Mouse (Mus musculus) c-Kit-positive CD71-positive TER-119-negative erythroid progenitor cells, embryonic 14.5 days (primary cell): ENCODE results near the gene Zbtb9.

Experiments used
- DNase-seq: peaks from one replicate; pipeline ENCODE4 v3.0.0-alpha.2; 2013; ENCODE audit warnings: low read depth

Zbtb9 gene

GRCm38 (mm10) chr17:27017564-27018499 is 44.9 kb downstream of the Zbtb9 start:
- peak; percentile 92 for DNase-seq

GRCm38 (mm10) chr17:27018555-27019196 is 45.7 kb downstream of the Zbtb9 start:
- no peak for DNase-seq

GRCm38 (mm10) chr17:27021076-27021475 is 48.1 kb downstream of the Zbtb9 start:
- DNase-seq, result no peak

GRCm38 (mm10) chr17:27021736-27022135 is 48.8 kb downstream of the Zbtb9 start:
- no peak for DNase-seq

GRCm38 (mm10) chr17:27023342-27023741 is 50.4 kb downstream of the Zbtb9 start:
- DNase-seq, result no peak

GRCm38 (mm10) chr17:27025326-27025902 is 52.4 kb downstream of the Zbtb9 start:
- no peak for DNase-seq

- no peak for DNase-seq
Observed at GRCm38 (mm10) chr17:27025951-27026350, 53.0 kb downstream of the Zbtb9 start.

GRCm38 (mm10) chr17:27027460-27028283 is 54.7 kb downstream of the Zbtb9 start:
- DNase-seq, result peak; percentile 64

GRCm38 (mm10) chr17:27028284-27028795 is 55.4 kb downstream of the Zbtb9 start:
- peak; percentile 78 for DNase-seq

- no peak for DNase-seq
Observed at GRCm38 (mm10) chr17:27028909-27029308, 55.9 kb downstream of the Zbtb9 start, which contains the start of gene Bak1. Bak1 (minus strand) TSS chr17:27029009.

GRCm38 (mm10) chr17:27029431-27029830 is 56.5 kb downstream of the Zbtb9 start:
- DNase-seq, result no peak

GRCm38 (mm10) chr17:27030896-27031295 is 57.9 kb downstream of the Zbtb9 start:
- no peak for DNase-seq

- no peak for DNase-seq
Observed at GRCm38 (mm10) chr17:27032328-27032727, 59.4 kb downstream of the Zbtb9 start.

GRCm38 (mm10) chr17:27032869-27033268 is 59.9 kb downstream of the Zbtb9 start:
- no peak for DNase-seq

- DNase-seq, result no peak
Observed at GRCm38 (mm10) chr17:27036465-27036864, 63.5 kb downstream of the Zbtb9 start.

GRCm38 (mm10) chr17:27038335-27039050 is 65.5 kb downstream of the Zbtb9 start:
- DNase-seq, result no peak

- no peak for DNase-seq
Observed at GRCm38 (mm10) chr17:27039432-27040102, 66.6 kb downstream of the Zbtb9 start.

- no peak for DNase-seq
Observed at GRCm38 (mm10) chr17:27040304-27041045, 67.5 kb downstream of the Zbtb9 start.

GRCm38 (mm10) chr17:27041046-27041786 is 68.2 kb downstream of the Zbtb9 start:
- no peak for DNase-seq
